Mouse (Mus musculus): ENCODE measurements around the gene Ces2a. TPM values are rescaled to one million over a fixed set of nuclear protein-coding genes. Genes with fewer than 3 reads are reported as not detected.

Ces2a gene
- polyA plus RNA-seq, 1 experiment from 2014 or later = not detected

- 78% methylated on average over 3 of the region's 3 CpGs for WGBS
- H3K27ac ChIP-seq = no peak overlapping the region
- H3K36me3 ChIP-seq = no peaks in the 10 kb centered on the region
- H3K4me3 ChIP-seq = no peak overlapping the region
- H3K4me1 ChIP-seq = no peaks in the 10 kb centered on the region
- peaks cover 3% of the 10 kb centered on the region; the same call in 1 of the 2 replicates for H3K9me3 ChIP-seq
- H3K27me3 ChIP-seq (ENCODE audit: insufficient read depth, poor library complexity, severe bottlenecking) = no peaks in the 10 kb centered on the region
- no peak for DNase-seq (ENCODE audit: low spot score)
Observed at GRCm38 (mm10) chr8:104770365-104770764, 36.6 kb downstream of the Ces2a start.

DNA sequence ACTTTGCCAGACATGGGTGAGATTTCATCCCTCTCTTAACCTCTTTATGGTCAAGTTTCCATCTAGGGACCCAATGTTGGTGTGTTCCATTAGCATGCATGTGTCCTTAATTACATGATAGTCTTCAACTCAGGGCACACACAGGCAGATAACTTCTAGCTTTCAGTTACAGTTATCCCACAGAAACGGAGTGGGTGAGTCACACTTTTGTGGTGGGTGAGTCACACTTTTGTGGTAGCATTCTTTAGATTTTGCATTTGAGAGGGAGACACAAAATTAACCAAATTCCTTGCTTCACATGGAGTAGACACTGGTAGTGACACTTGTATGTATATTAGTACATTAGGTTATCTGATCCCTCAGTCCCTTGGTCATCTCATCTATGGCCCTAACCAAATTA lies 53.2 kb downstream of the Ces2a start:
- Histone ChIP-seq H3K27ac (no peak overlapping the region), H3K36me3 (no peaks in the 10 kb centered on the region), H3K4me1 (no peaks in the 10 kb centered on the region), H3K27me3 (ENCODE audit: insufficient read depth, poor library complexity, severe bottlenecking) (no peaks in the 10 kb centered on the region), H3K9me3 (no peaks in the 10 kb centered on the region), H3K4me3 (no peak overlapping the region)
- DNase-seq (ENCODE audit: low spot score) = no peak
- WGBS = 70% methylated on average over 1 of the region's 1 CpGs

- no peaks in the 10 kb centered on the region for H3K9me3 ChIP-seq
- 72% methylated on average over 2 of the region's 2 CpGs for WGBS
- H3K36me3 ChIP-seq = no peaks in the 10 kb centered on the region
- H3K27me3 ChIP-seq (ENCODE audit: insufficient read depth, poor library complexity, severe bottlenecking) = no peaks in the 10 kb centered on the region
- no peak for DNase-seq (ENCODE audit: low spot score)
- H3K4me1 ChIP-seq = no peaks in the 10 kb centered on the region
- no peak overlapping the region for H3K4me3 ChIP-seq
- no peak overlapping the region for H3K27ac ChIP-seq
Observed at GRCm38 (mm10) chr8:104788929-104789328, 55.1 kb downstream of the Ces2a start.

DNA sequence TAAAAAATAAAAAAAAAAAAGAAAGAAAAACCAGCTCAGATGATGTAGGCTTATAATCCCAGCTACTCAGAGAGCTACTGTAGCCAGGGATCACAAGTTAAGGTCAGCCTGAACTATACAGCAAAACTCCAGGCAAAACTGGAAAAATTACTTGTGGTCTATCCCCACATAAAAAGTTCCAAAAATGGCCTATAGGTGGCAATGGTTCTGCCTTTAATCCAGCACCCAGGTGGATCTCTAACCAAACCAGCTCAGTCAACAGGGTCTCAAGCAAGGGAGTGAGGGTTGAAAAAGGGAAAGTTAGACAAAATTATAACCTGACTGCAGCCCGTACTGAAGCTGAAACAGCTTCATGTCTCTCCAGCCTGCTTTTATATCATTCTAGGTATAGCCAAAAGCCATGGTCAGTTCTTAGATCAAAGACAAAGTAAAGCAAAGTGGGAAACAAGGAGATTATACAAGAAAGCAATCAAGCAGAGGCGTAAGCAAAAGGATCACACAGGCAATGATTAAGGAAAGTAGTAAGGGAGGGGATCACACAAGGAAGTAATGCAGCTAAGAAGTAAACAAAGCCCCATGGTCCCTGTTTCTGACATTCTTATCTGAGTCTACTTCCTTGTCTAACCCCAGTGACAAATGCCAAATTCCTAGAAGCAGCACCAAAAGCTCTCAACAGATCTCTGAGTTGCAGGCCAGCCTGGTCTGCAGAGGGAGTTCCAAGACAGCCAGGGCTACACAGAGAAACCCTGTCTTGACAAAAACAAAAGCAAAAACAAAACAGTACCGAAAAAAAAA lies 56.3 kb downstream of the Ces2a start:
- no peak overlapping the region for H3K27ac ChIP-seq
- no peaks in the 10 kb centered on the region for H3K9me3 ChIP-seq
- 48% methylated on average over 3 of the region's 3 CpGs for WGBS
- no peaks in the 10 kb centered on the region for H3K27me3 ChIP-seq (ENCODE audit: insufficient read depth, poor library complexity, severe bottlenecking)
- DNase-seq (ENCODE audit: low spot score) = no peak
- no peaks in the 10 kb centered on the region for H3K4me1 ChIP-seq
- H3K36me3 ChIP-seq = no peaks in the 10 kb centered on the region
- no peak overlapping the region for H3K4me3 ChIP-seq

Small RNA genes within 50 kb of the gene (microRNA-seq; reads per million reads assigned to microRNA genes)
- gene Gm44328 = not detected

Other genes with a start within 250 kb of the Ces2a start
- 0.16 and 0.21 TPM in 2 replicates for gene Terb1, start 224.1 kb upstream of the Ces2a start, polyA plus RNA-seq (2016; fragmentation: Nextera tagmentation; extraction: Ambion mirVana)
- gene Nae1, start 199.4 kb upstream of the Ces2a start, polyA plus RNA-seq (2016; fragmentation: Nextera tagmentation; extraction: Ambion mirVana) = 91.2 and 95.6 TPM in 2 replicates
- 0.90 and 2.3 TPM in 2 replicates for gene Car7, start 199.3 kb upstream of the Ces2a start, polyA plus RNA-seq (2016; fragmentation: Nextera tagmentation; extraction: Ambion mirVana)
- gene Pdp2, start 142.6 kb upstream of the Ces2a start, polyA plus RNA-seq (2016; fragmentation: Nextera tagmentation; extraction: Ambion mirVana) = 10.9 and 11.0 TPM in 2 replicates
- 8.0 and 21.0 TPM in 2 replicates for gene Cdh16, start 109.6 kb upstream of the Ces2a start, polyA plus RNA-seq (2016; fragmentation: Nextera tagmentation; extraction: Ambion mirVana)
- gene Rrad, start 102.7 kb upstream of the Ces2a start, polyA plus RNA-seq (2016; fragmentation: Nextera tagmentation; extraction: Ambion mirVana) = 200 and 322 TPM in 2 replicates
- gene Ciao2b, start 92.0 kb upstream of the Ces2a start, polyA plus RNA-seq (2016; fragmentation: Nextera tagmentation; extraction: Ambion mirVana) = 198 and 244 TPM in 2 replicates
- gene Ces2b, start 97.6 kb downstream of the Ces2a start, polyA plus RNA-seq (2016; fragmentation: Nextera tagmentation; extraction: Ambion mirVana) = not detected in 2 replicates
- gene Ces2c, start 113.1 kb downstream of the Ces2a start, polyA plus RNA-seq (2016; fragmentation: Nextera tagmentation; extraction: Ambion mirVana) = not detected in 2 replicates
- gene Ces2e, start 192.3 kb downstream of the Ces2a start, polyA plus RNA-seq (2016; fragmentation: Nextera tagmentation; extraction: Ambion mirVana) = not detected in 2 replicates
- gene Ces2f, start 213.4 kb downstream of the Ces2a start, polyA plus RNA-seq (2016; fragmentation: Nextera tagmentation; extraction: Ambion mirVana) = not detected in 2 replicates
- gene Ces2g, start 227.7 kb downstream of the Ces2a start, polyA plus RNA-seq (2016; fragmentation: Nextera tagmentation; extraction: Ambion mirVana) = 0.21 and 0.25 TPM in 2 replicates

Data from heart, embryonic 10.5 days (tissue).